Mouse (Mus musculus) right cerebral cortex, adult 2 months (tissue): ENCODE results near the gene Nedd9.

Experiments used
- DNase-seq, 2 experiments: peaks; one replicate each; pipeline ENCODE4 v3.0.0; 2021 to 2022; ENCODE audit warnings: low spot score in 2 of 2

Gene Nedd9

DNA sequence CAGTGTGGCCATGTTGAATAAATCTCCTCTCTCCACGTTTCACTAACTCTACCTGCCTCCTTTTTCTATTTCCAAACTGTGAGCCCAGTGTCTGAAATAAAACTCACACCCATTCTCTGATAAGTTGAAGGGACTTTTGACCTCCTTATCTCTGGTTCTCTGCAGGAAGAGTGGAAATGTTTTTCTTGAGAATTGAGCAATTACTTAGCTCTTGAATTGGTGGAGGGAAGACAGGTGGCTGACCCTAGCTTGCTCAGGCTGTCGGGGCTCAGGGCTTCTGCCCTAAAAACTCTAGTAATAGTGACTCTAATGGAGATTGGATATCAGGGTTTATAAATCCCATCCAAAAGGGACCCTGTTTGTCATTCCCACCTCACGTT is 143.3 kb downstream of the Nedd9 start:
- no peak for DNase-seq

DNA sequence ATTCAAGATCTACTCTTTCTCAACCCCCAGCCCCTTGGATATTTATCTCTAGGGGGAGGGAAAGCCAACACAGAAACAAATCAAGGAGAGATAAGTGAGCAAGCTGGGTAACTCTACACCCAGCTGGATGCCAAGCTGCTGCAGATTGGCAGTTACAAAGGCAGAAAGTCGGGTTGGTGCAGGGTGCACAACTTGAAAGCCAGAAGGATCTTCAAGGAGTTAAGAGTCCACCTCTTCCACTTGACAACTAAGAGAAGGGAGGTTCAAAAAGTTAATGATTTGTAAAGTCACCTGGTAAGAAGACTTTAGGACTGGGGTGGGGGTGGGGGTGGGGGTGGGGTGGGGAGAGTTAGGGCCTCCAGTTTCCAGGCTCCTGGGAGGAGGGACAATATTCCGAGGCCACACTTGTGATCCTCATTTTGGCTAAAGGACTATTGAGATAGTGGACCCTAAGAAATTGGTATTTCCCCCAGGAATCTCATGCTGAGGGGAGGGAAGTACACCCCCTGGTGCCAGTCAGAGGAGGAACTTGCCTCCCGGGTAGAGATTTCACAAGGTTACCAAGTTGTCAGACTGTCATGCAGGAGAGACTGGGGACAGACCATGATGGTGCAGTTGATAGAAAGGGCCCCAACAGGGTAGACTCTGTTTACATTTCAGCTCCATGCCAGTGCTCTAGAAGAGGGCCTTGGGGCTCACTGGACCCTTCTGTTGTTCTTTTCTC is 143.8 kb downstream of the Nedd9 start:
- DNase-seq = no peak

DNA sequence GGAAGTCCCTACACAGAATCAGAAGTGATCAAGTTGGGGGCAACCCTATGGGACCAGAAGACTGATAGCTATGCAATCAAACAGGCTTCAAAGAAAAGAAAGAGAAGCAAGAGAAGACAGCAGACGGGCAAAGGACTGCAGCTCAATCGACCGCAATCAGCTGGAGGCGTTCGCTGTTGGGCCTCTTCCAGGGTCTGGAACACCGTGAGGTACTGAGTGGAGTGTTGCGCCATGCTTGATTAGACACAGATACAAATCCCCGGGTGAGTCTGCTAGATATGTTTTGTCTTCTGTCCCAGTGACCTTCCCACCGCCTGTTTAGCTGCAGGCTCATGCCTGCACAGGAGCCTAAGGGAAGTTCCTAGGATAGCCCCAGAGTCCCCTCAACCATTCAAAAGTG is 145.7 kb downstream of the Nedd9 start:
- DNase-seq = no peak

DNA sequence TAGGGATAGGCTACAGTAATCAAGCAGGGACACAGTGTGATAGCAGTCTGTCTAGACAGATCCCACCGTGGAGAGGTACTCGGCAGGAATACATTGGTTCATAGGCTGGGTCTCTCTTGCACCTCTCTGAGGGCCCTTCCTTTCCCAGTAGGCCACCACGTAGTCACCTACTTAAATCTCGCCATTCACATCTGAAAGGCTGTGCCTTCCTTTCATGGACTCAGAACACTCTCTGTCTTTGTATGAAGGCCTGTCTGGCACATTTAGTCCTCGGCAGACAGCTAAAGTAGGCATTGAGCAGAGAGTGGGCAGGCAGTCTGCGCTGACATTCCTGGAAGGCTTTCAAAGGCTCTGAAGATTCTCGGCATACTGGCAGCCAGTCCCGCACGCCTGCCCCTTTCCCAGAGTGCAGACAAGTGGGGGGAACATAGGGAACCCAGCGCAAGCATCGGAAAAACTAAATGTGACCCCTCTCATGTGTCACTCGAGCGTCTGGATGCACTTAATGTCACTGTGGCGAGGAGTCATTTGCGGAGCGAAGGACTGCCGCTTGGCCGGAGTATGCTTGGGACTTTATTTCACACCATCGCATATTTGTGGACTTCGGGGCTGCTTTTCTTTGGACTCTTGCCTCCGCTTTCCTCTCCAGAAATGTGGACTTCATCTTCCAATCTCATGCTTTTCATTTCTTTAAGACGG is 147.4 kb downstream of the Nedd9 start:
- DNase-seq = peak; percentile 63 to 74

DNA sequence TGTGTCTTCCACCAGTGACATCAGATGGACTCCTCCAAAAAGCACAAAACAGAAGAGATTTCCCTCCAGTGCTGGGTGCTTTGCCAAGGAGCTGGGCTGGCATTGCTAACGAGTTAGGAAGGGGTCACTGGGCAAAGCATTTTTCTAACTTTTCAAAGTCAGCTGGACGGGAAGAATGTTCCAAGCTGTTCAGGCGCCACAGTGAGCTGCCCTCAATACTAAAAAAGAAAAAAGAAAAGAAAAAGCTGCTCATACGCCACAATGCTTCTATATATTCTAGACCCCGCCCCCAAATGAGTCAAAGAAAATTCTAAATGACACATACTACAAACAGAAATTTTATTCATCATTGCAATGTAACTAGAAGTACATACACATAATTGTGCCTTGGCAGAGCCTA is 148.0 kb downstream of the Nedd9 start:
- DNase-seq = no peak

DNA sequence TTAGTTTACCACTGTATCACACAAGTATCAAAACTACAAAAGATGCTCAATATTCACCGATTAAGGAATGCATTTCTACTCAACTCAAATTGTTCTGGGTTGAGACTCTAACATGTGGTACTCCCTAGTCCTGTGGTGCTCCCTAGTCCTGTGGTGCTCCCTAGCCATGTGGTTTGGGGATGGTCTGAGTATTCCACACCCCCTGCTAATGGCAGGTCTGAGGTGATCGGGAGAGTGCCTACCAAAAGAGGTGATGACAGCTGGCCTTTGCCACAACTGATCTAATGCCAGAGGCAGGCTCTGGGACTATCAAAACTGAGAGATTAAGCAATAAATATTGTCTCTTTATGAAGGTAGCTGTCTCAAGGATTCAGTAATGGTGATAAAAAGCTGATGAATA is 149.8 kb downstream of the Nedd9 start:
- no peak for DNase-seq

DNA sequence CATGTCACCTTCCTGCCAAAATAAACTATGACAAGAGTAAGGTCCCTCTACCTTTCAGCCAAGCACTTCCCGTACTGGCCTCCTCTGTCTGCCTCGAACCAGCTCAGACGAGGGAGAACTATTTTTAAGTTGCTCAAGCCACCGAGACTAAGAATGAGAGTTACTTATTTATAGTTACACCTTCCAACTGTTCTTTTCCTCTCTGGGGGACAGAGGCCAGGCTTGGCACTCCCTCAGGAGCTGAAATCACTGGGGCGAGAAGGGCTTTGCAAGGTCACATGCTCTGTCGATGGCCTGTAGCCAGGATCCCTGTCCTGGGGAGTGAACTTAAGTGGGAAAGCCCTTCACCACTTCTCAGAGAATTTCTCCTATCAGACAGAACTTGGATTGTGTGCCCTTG is 150.9 kb downstream of the Nedd9 start:
- no peak for DNase-seq

DNA sequence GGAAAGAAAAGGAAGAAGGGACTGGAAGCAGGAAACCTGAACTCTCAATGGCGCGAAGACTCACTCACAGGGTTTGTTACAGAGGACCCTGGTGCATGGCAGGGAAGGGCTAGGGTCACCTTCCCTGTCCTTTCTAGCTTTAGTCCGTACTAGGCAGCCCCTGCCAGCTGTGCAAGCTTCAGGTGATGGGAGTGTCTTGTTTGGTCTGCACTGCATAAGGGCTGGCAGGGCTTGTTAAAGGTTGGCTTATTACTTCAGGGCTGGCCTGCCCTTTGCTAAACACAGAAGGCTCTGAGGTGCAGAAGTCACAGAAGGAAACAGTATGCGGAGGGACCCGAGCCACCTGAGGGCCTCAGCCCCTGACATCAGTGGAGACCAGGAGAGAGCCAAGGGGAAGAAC is 151.4 kb downstream of the Nedd9 start:
- DNase-seq = no peak

DNA sequence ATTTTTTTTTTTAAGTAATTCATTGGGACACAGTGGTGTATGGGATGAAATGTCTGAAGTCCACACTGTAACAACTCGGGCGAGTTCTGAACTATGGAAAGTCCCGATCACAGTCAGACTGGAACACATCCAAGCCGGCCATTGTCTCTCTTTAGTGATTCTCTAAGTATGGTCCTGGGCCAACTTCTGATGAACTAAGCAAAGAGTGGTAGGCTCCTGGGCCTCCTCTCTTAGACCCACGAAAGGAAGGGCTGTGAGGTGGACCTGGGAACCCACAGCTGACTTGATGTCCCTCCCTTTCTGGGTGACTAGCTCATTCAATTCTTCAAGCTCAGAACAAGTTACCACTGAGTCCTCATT is 152.5 kb downstream of the Nedd9 start:
- no peak for DNase-seq

DNA sequence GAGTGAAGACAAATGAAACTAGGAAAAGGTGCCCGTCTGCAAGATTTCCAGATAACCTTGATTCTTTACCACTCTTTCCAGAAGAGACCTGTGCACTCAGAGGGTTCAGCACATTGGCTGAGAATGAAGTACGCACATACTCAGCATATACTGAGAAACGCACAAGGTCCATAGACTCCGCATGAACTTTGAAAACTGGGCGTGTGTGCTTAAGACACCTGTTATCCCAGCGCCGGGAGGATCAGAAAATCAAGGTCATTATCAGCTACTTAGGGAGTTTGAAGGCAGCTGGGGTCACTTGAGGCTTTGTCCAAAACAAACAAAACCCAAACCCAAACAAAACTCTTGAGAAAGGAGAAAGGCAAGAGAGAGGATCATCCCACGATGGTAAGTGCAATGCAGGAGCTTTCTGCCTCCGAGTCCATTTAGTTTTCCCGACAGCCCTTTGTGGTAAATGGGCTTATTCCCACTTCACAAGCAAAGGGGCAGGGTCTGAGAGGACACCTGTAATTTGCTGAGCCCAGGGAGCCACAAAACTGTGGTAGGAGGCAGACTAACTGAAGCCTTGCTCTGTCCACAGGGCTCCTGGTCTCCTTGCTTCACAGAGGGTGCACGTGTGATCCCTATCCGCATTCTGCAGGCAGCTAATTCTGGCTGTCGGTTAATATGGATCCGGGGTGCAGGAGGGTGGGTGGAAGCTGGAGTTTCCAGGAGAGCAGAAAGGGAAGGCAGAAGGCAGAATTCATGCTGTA is 153.1 kb downstream of the Nedd9 start:
- DNase-seq = no peak

DNA sequence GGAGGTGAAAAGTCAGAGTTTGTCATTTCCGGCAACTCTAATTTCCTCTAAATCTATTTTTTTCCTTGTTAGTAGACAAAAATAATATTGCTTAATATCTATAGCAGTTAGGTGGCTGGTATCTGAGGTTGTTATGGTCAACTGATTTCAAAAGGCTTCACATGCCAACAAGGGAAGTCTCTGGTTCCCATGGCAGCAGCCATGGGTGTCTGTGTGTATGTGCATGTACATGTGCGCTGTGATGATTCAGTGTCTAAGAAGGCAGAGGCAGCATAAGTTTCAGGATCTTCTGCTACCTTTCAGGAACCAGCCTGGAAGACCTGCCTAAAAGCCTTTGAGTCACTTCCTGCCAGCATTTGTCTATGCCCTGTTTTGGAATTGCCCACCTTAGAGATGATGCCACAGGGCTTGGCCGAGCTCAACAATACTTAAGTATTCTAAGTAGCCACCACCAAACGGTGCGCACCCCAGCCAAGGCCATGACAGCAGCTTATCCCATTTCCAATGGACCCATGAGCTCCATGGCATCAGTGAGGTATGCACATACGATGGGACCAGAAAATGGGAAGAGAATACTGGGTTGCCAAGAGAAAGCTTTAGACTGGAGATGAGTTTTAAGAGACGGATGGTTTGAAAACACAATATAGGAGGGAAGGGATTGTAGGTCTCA is 155.4 kb downstream of the Nedd9 start:
- no peak for DNase-seq

DNA sequence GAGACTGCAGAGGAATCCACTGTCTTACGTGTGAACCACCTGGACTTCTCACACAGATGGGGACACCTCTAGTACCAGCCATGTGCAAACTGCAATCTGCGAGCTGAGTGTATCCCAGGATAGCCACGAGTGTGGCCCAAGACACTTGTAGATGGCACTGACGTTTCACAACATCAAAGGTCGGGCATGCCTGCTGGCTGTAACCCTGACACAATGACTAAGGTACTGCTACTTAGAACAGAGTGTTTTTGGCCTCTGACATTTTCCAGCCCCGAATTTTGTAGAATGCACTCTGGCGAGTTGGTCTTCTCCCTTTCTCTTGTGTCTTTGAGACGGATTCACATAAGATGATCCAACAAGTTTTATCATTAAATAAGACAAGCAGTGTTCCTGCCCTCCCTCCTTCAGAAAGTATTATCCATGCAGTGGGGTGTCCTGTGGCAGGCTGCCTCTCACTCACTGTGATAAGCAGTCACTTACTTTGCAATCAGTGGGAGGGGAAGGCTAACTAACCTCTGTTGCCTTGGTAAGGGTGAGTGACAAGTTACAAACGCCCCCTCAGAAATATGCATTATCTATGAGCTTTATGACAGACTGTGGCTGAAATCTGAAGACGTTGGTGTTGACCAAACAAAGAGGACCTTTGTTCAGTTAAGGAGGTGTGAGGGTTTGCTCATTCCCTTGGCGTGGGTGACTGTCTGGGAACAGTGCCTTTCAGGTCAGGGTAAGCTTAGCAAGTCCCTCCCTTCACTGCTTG is 156.4 kb downstream of the Nedd9 start:
- no peak for DNase-seq

DNA sequence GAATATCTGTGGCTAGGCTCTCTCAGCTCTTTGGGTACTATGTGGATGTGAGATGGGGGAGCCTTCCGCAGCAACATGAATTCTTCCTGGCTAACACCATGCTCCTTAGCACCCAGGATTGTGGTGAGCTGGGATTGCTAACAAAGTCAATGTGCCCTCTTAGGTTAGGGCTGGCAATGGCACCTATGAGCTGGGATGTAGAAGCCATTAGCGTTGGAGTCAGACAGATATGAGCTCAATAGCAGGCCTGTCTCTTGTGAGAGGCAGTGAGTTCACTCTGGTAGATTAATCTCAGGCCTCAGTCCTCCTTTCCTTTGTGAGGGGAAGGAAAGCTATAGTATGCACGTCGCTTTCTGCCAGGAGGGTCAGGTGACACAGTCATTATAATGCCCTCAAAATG is 157.1 kb downstream of the Nedd9 start:
- DNase-seq = no peak

DNA sequence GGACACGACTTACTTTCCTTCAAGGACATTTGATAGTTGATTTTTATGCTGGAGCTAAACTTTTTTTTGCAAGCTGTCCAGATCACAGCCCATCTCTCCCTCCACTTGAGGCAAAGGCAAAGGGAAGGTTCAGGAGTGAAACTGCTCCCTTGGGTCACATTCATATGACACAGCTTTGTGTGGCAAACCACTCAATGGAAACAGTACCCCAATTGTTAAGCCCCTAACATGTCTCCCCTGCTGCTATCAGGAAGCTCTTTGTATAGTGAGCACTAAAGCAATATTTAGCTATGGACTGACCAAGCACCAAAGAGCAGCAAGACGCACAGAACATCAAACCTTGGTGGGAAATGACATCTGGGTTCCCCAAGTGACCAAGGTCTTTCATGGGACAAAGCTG is 158.7 kb downstream of the Nedd9 start:
- DNase-seq = no peak

DNA sequence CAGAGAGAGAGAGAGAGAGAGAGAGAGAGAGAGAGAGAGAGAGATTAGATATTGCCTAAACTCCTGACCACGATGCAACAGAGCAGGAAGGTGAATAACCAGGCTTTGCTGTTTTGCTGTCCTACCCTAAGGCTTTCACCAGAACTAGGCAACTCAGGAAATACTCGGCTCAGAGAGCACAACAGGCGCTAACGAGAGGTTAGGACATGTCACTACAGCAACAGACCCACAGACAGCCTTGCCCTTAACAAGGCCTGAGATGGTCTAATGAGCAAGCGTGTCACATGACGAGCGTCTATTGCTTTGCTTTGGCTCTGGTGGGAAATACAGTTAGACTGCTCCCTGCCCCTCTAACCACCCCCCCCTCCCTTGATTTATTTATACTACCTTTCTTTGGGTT is 159.6 kb downstream of the Nedd9 start:
- DNase-seq = no peak

DNA sequence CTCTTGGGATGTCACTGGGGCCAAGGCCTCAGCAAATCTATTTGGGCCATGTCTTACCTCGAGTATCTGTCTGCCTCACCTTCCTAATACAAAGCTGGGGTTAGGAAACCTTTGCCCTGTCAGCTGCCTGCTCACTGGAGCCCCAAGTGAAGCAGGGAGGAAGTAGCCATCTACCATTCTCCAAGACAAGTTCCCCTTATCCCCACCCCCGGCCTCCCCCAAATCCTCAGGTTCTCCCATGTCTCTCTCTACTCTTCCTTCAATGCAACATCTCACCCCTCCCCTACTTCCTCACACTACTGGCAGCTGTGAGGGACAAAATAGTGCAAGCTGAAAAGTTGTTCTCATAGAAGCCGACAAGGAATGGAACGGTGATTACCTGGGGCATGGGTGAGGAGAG is 161.0 kb downstream of the Nedd9 start:
- no peak for DNase-seq

DNA sequence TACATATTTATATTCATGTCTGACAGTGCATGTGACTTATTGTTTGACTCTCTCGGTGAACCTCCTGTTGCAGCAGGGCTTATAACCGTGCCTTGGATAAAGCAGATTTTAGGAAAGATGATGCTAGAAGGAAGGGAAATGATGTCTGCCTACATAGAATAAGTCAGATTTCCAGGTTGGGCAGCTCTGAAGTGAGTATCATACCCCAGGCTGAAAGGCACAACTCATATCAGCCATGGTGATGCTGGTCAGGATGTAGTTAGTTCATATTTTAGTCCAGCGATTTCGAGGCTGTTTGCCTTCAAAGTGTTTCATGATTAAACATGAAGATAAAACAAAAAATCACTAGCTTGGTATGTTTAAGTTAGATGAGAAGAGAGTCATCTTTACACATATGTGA is 161.8 kb downstream of the Nedd9 start:
- DNase-seq = no peak

DNA sequence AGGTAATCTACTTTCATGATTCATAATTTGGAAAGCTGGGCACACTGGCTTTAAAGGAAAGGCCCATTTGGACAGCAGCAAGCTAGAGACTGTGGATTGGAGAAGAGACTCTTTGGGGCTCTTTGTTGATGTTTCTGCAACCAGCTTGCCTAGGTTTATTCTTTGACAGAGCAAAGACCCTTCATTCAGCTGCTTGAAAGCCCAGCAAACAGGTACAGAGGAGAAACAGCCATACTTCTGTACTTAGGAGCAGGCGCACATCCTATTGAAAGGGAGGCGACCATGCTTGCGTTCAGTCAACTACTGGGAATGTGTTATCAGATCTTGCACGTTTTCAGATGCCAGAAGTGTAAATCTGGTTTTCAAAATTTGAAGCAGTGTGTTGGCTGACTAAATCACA is 162.5 kb downstream of the Nedd9 start:
- no peak for DNase-seq

DNA sequence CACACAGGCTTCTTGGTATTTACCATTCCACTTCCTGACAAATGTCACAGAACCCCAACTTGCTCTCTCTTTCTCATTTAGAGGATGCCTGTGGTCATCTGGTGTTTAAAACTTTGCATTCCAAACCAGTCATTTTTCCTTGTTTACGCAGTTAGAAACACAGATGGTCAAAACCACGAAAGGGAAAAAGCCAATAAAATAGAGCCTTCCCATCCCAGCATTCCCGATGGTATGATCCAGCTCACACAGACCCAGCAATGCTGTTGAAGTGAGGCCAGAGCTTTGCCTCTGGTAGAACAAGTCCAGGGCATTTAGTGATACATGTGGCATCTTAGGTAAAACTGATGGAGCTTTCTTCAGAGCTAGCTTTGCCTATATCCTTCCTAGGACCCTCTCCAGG is 165.7 kb downstream of the Nedd9 start:
- DNase-seq = no peak

DNA sequence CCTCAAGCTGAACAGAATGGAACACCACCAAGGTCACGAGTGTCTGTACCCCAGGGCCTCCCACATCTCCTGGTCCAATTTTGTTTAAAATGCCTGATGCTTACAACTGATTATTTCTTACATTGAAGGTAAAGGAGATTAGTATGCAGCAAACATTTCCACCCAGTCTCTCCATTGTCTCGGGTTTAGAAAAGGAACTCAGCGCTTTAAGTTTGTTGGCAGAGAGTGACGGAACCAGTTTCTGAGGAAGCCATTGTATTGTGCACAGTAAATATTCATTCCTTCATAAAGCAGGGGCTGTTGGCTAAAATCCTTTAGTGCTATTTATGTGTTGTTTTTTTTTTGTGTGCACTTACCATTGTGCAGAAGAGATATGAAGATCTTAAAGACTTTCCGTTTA is 166.4 kb downstream of the Nedd9 start:
- DNase-seq = no peak

DNA sequence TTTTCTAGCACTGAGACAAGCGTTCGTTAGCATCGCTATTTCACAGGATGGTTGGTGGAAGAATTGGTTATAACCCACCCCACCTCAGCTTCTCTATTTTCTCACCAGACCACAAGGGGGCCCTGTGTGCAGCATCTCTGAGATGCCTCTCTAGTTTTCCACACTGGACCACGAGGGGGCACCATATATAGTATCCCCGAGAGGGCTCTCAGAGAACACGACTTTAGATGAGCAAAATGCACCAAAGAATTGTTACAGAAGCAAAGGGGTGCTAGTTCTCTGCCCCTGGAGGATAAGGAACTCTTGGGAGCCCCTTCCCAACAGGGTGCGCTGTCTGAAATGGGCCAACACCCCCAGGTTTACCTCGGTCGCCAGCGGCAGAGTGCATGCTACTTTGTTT is 184.4 kb downstream of the Nedd9 start:
- DNase-seq = peak; percentile 79 to 81

DNA sequence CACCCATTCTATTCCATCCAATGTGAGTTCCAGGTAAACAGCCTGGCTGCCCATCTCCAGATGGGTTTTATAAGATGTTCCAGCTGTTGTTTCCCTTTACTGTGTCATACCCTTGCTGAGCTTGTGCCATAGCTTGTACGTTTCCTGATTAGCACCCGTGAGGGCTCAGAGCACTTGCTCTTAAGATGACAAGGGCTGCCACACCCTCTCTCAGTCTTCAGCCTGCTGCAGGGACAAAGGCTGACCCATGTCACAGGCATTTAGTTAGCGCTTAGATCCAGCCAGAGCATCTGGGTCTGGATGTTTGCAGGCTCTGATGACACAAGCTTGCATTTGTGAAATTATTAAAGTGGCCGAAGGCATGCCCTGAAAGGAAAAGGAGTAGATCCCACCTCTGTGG is 187.1 kb downstream of the Nedd9 start:
- DNase-seq = no peak
